Mouse (Mus musculus) kidney, postnatal 10 days (tissue): ENCODE results near the gene Olfr120.
"Not testable (repeated sequence)": the region's sequence is repeated elsewhere in the genome, so short reads cannot be mapped to it uniquely, and the experiment has no call there.

Experiments
- DNase-seq: peaks from one replicate; pipeline ENCODE4 v3.0.0; 2021; ENCODE audit warnings: mixed read lengths

The Olfr120 gene

DNA sequence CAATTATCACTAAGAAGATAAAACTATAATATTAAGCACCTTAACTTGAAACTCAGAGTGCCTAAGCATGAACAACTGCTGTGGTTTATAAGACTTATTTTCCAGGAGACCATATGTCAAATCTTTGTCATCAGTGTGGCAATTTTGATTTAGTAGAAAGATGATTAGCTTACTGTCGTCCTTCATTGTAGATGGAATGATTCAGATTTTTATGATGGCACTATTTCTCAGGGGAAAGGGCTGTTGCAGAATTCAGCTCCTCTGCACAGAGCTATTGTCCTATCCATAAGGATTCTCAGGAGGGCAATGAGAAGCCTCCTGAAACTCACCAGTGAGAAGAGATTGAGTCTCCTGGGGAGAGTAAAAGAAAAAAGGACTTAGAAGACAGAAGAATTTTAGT is at the start of gene Olfr120:
TSS of gene Olfr120 (plus strand) at position 301 of the 400 bp plus-strand sequence.
- DNase-seq = no peak

DNA sequence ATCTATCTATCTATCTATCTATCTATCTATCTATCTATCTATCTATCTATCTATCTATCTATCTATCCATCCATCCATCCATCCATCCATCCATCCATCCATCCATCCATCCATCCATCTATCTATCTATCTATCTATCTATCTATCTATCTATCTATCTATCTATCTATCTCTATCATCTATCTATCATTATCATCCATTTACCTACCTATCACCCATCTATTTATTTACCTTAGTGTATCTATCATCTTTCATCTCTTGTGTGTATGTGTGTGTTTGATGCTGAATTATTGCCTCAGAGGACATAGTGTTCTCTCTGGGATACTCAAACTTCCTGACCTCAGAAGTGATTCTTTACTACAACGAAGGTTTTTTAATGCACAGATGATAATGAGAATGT is 25.3 kb upstream of the Olfr120 start, which contains the start of gene Olfr119:
TSS of gene Olfr119 (plus strand) at position 301 of the 400 bp plus-strand sequence.
- DNase-seq = not testable (repeated sequence)

DNA sequence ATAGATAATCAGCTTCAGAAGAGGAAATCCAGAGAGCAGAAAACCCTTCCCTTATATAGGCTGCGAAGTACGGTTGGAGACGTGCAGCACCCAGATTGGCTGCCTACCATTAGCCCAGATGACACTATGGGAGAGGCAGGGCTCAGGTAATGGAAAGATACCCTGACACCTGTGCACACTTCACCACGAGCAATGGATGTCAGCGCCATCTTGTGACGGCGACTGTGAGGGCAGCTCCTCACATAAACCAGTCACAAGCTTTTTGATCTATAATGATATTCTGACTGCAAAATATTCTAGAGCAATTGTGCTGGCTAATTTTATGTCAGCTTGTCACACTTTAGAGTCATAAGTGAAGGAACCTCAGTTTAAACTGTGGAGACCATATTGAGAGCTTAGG is 16.5 kb downstream of the Olfr120 start:
- DNase-seq = no peak

DNA sequence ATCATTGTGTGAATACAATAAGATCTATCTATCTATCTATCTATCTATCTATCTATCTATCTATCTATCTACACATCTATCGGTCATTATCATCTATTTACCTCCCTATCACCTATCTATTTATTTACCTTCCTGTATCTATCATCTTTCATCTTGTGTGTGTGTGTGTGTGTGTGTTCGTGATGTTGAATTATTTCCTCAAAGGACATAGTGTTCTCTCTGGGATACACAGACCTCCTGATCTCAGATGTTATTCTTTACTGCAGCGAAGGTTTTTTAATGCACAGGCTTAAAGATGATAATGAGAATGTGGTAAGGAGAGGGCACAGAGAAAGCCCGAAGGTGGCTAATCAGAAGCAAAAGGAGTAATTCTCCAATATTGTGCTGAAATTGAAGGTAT is 46.7 kb downstream of the Olfr120 start, which contains the start of gene Olfr122:
TSS of gene Olfr122 (plus strand) at position 301 of the 400 bp plus-strand sequence.
- no peak for DNase-seq
